Mouse (Mus musculus): ENCODE data around the gene Ccdc187.

Ccdc187 gene

DNA sequence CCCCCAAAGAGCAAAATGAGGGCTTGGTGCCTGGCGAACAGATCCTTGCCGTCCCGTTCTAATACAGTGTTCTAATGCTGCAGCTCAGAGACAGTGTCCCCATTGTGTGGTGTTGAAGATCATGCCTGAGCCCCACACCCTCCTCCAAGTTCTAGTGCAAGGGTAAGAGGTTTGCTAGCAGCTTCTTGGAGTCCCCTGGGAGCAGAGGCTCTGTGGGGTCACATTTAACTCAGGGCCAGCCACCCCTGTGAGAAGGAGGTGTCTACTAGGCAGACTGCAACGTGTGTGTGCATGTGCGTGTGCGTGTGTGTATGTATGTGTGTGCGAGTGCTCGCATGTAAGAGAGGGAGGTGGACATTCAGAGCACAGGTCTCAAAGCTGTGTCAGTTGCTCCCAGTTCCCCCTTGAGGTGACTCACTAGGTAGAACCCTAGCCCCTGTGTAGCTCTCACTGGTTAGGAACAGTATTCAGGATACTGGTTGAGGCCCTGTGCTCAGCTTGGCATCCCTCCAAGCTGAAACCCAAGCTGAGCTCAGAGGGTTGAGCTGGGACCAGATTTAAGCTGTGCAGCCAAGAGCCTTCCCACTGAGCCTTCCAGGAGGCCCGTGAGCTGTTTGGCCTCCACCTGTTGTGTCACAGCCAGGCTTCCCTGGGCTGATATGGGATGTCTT is 22.4 kb upstream of the Ccdc187 start:
- DNase-seq (ENCODE audit: low read depth, low spot score), result no peak

- DNase-seq (ENCODE audit: low read depth, low spot score), result no peak
Observed at GRCm38 (mm10) chr2:26315925-26316311, 21.6 kb upstream of the Ccdc187 start.

DNA sequence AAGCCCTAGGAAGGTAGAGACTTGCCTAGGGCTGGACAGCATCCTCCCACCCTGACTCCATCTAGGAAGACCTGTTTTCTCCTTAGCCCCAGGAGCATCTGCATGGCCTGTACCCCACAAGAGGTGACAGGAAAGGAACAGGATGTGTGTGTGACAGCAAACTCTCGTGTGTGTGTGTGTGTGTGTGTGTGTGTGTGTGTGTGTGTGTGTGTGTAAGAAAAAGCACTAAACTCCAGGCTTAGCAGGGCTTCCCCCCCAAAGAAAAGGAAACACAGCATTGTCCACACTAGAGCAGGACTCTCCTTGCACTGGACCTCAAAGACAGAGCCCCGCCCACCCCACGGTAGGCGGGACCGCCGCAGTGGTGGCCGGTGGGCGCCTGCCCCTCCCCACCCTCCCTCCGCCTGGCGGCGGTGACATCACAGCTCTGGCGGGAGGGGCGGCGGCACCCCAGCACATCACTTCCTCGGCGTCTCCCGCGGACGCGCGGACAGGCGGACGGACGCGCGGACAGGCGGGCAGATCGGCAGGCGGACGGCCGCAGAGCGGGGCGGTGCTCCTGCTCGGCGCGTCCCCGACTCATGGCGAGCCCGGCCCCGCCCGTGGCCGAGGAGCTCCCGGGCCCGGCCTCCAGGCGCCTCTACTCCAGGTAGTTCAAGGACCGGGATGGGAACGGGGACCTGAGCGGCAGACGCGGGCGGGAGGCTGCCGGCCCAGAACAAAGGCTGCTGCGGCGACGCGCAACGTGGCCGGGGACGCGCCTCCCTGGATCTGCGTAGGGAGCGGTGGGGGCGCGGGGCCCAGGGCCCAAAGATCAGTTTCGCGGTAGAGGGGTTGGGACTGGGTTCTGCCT is 20.9 kb upstream of the Ccdc187 start, which contains the start of gene Gpsm1:
TSS of gene Gpsm1 (plus strand) at position 444 of the 853 bp plus-strand sequence.
- peak; percentile 67 for DNase-seq (ENCODE audit: low read depth, low spot score)

DNA sequence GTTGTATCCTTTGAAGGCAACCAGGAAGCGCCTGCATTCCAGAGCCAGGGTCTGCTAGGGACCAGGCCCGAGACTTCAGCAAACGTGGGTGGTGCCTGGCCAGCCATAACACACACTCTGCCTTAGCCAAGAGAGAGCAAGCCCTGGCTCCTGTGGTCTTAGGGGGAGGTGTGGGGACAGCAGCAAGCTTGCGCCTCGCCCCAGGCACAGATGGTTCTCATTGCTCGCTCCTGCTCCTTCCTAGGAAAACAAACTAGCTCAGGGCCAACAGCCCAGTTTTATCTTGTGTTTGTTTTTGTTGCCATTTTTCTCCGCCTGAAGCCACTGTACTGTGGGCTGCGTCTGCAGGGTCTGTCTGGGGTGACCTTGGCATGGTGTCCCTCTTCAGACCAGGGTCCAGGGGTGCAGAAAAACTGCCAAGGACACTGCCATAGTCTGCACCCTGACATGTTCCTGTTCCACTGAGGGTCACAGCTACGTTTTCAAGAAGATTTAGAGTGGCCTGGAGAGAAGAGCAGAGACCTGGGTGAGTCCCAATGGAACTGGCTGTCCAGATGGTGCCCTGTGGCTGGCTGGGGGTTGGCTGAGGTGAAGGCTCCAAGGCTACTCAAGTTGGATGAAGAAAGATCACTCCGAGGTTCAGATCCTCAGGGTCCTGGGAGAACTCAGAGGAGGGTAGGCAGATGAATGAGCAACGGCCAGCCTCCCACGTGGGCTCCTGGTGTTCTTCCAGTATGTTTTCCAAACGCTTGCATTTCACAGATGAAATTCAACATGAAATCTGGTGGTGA is 20.1 kb upstream of the Ccdc187 start:
- no peak for DNase-seq (ENCODE audit: low read depth, low spot score)

- DNase-seq (ENCODE audit: low read depth, low spot score), result no peak
Observed at GRCm38 (mm10) chr2:26313394-26313793, 19.0 kb upstream of the Ccdc187 start.

DNA sequence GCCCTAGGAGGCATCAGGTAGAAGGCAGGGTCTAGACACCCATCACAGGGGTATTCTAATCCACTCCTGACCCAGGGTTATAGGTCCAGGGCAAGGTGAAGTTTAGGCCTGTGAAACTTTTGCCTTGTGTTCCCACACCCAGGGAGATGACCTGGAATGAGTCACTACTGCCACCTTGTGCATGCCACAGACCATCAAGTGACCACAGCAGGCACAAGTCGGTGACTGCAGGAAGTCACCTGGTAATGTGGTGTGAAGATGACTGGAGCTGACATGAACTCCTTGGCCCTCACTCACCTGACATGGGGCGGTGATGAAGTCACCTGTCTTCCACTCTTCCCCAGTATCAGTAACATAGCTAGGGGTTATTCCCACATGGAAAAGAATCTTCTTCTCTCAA is 18.5 kb upstream of the Ccdc187 start:
- no peak for DNase-seq (ENCODE audit: low read depth, low spot score)

- DNase-seq (ENCODE audit: low read depth, low spot score), result no peak
Observed at GRCm38 (mm10) chr2:26311936-26312335, 17.6 kb upstream of the Ccdc187 start.

GRCm38 (mm10) chr2:26309739-26310138 is 15.4 kb upstream of the Ccdc187 start:
- no peak for DNase-seq (ENCODE audit: low read depth, low spot score)

- DNase-seq (ENCODE audit: low read depth, low spot score), result no peak
Observed at GRCm38 (mm10) chr2:26306702-26307101, 12.3 kb upstream of the Ccdc187 start.

- no peak for DNase-seq (ENCODE audit: low read depth, low spot score)
Observed at GRCm38 (mm10) chr2:26305555-26305954, 11.2 kb upstream of the Ccdc187 start.

- DNase-seq (ENCODE audit: low read depth, low spot score), result no peak
Observed at GRCm38 (mm10) chr2:26304711-26305110, 10.4 kb upstream of the Ccdc187 start.

DNA sequence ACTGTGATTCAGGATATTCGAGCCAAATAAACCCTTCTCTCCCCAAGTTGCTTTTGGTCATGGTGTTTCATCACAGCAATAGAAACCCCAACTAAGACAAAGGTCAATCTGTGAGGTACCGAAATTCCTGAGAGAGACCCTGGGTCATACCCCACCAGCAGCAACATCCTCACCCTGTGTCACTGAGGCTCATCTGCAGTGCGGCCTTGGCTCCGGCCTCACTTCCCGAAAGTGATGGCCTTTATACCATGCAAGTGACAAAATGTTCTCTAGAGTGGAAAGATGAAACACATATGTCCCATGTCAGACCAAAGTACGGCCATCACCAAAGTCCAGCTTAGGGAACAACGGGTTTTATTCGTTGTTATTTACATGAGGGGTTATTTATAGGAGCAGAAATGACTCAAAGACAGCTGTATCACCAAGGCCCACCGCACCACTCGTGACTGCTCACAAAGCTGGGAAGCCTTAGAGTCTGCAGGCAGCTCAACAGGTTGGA is 7.7 kb upstream of the Ccdc187 start:
- no peak for DNase-seq (ENCODE audit: low read depth, low spot score)

DNA sequence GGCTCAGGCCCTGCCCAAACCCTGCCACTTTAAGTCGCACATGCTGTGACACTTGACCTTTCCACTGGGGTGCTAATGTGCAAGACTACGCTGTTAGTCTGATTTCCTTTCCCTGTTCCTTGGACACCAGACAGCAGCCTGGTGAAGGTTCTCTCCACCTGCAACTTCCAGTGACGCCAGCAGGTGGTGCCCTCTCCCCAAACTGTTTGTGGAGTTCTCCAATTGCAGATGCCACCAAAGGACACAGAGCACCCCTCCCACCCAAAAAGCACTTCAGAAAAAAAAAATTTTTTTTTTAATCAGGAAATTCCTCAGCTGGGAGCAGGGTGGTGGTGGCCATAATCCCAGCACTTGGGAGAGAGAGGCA is 6.4 kb upstream of the Ccdc187 start:
- peak; percentile 81 for DNase-seq (ENCODE audit: low read depth, low spot score)

DNA sequence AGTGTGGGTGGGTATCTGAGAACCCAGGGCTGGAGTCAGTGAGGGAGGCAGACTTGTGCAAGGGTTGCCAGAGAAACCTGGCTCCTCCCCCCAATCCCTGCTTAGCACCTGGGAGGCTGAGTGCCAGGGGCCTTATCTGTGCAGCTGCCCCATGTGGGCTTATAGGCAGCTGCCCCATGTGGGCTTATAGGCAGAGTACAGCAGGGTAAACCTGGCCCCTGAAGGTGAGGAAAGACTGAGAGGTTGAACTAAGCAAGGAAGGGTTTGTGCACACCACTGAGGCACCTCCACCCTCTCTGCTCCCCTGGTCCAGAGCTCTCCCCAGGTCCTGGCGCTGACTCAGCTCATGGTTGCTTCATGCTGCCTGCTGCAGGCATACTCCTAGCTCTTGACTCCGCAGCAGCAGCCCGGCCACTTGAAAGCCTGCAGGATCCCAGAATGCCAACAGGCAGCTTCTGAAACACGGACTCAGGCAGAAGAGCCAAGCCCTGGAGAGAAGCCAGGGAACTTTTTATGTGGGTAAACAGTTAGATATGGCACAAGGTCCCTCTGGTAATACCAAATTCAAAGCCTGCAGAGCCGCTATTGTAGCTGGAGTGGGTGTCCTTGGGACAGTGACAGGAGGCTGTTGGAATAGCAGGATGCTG is 5.9 kb upstream of the Ccdc187 start:
- DNase-seq (ENCODE audit: low read depth, low spot score), result peak; percentile 55

DNA sequence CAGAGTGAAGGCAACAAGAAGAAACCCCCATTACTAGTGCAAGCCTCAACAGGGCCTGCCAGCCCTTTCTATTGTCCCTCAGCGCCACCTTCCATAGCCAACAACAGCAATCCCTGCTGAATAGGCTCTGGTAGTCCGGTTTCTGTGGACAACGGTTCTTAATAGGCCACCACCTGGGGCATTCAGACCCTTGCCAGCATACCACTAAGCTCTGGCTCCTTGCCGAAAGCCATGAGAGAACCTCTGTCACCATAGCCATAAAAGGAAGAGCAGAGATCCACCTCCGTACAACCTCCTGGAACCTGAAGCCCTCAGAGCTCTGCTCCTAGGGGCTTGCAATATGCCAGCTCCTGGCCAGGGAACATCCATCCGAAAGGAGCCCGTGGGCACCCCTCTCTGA is 5.0 kb upstream of the Ccdc187 start:
- DNase-seq (ENCODE audit: low read depth, low spot score), result no peak

DNA sequence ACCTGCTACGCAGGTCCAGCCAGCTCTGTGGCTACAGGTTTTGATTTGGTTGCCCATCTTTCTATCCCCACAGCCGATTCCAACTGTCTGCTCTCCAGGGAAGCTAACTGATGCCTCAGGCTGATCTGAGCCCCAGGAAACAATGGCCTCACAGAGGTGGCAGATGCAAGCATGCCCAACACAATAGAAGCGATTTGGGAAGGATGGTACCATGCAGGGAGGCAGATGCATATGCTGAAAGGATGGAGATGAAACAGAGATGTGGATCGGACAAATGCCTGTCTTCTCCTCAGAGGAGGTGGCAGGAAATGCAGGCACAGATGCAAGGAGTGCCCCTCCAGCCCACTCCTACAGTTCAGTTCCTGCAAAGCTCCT is 4.5 kb upstream of the Ccdc187 start:
- no peak for DNase-seq (ENCODE audit: low read depth, low spot score)

DNA sequence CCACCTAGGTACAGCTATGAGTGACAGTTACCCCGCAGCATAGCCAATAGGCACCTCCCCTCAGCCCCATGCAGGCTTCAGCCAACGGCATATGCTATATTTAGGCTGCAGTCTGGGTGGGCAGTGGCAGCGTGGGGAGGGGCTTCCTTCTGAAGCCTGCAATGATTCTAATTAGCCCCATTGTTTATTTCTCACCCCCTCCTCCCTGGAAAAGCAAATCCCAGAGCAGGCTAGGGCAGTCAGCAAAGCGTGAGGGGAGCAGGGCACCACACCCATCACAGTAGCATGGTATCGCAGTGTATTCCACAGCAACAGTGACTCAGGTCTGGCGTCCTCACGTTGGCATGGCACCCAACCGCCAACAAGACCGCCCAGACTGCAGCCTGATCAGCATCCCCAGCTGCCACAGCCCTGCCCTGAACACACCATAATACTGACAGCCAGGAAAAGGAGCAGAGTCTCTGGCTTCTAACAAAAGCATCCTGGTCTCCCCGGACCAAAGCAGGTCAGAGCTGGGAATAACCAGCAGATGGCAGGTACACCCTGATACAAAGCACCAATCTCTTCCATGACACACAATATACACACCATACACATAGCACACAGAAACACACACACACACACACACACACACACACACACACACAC is 4.0 kb upstream of the Ccdc187 start:
- no peak for DNase-seq (ENCODE audit: low read depth, low spot score)

- DNase-seq (ENCODE audit: low read depth, low spot score), result no peak
Observed at GRCm38 (mm10) chr2:26296606-26297195, 2.3 kb upstream of the Ccdc187 start.

GRCm38 (mm10) chr2:26290133-26290532 is 4.2 kb downstream of the Ccdc187 start:
- DNase-seq (ENCODE audit: low read depth, low spot score), result peak; percentile 66

- DNase-seq (ENCODE audit: low read depth, low spot score), result no peak
Observed at GRCm38 (mm10) chr2:26286391-26286790, 8.0 kb downstream of the Ccdc187 start.

GRCm38 (mm10) chr2:26285804-26286203 is 8.6 kb downstream of the Ccdc187 start:
- DNase-seq (ENCODE audit: low read depth, low spot score), result no peak
